Mouse (Mus musculus) yolk sac, embryonic 10.5 days (tissue): ENCODE results near the gene Zfand3.

Experiments used
- DNase-seq: peaks from one replicate; pipeline ENCODE4 v3.0.0-alpha.2; 2017; ENCODE audit warnings: low spot score

Gene Zfand3

DNA sequence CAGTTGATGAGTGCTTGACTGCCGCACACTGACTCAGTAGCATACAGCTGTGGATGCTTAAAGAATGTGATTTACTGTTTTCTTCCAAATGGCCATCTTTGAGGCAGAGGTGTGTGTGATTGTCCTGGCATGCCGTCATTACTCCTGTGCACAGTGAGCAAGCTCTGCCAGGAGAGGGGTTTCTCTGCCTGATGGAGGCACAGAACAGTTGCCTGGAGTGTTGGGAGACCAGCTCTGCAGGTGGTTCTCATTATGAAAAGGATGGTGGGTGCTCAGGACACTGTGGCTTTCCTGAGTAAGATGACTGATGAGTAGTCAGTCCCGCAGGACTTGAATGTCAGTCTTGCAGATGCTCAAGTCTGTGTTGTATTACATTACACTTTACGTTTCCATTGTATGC is 149.6 kb downstream of the Zfand3 start:
- no peak for DNase-seq

DNA sequence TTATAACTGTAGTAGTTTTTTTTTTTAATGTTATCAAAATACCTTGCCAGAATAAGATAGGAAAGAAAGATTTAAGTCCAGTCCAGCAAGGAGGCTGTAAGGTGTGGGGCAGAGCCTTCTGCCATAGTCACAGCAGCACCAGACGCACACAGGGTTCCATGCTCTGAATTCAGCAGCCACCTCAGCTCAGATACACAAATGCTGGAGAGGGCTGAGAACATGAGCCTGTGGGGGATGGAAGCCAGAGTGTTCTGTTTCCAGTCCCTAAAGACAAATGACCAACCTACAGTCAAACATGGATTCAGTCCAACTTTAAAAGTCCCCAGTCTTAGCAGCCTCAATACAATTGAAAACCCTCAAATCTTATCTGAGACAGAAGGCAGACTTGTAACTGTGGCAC is 150.3 kb downstream of the Zfand3 start:
- DNase-seq = no peak

DNA sequence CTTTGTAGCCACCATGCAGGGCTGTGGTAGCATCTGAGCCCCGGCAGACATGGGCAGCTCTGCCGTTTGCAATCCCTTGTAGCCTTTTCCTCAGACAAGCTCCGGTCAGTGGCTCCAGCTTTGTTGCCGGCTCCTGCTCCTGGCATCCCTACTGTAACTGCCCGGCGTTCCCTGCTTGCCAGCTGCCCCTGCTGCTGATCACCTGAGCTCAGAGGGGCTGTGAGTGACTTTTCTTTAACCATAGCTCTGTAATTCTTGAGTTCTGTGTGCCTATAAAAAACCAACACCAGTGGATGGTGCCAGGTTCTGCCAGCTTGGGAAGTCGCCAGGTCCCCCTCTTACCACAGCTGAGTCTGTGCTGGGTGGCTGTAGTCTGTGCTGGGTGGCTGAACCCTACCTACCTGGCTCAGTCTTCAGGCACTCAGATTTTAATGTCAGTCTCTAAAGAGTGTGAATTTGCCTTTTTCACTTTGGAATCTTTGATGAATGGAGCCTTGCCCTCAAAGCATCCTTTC is 150.9 kb downstream of the Zfand3 start:
- DNase-seq = no peak

DNA sequence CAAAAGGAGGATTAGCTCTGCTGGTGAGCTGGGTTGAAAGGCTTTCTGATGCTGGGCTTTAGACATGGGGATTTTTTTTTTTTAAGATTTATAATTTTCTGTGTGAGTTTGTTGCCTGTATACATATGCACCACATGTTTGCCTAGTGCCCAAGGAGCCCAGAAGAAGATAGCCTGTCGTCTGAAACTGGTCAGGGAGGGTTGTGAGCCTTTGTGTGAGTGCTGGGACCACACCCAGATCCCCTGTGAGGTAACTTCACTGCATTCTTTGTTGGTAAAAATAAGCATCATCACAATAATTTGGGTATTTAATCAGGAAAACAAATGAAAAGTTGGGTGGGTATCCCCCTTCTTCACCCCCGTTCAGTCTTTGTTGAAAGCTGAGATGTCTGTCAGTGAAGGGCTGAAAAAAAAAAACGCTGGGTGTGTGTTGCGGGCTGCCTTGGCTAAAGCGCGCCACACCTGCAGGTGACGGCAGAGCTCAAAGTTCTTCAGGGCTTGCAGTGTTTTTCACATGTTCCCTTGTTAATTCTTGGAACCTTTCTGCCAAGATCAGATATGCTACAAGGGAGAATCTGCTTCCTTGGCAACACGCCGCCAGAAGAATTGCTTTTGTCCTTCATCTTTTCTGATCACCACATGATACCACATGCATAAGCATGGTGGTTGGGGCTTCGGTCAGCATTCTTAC is 154.0 kb downstream of the Zfand3 start:
- peak; percentile 26 for DNase-seq

DNA sequence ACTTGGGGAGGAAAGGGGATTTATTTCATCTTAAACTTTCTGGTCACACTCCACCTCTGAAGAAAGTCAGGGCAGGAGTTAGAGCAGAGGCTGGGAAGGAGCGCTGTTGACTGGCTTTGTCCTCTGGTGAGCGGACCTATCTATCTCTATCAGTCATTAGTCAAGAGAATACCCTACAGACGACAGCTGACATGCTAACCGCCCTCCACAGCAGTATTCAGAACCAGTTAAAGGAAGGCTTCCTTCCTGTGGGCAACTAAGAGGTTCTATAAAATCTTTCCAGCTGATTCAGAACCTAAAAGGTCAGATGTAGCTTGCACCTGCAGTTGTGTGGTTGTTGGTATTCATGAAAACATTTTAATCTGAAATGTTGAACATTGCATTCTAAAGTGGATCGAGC is 154.8 kb downstream of the Zfand3 start:
- no peak for DNase-seq

DNA sequence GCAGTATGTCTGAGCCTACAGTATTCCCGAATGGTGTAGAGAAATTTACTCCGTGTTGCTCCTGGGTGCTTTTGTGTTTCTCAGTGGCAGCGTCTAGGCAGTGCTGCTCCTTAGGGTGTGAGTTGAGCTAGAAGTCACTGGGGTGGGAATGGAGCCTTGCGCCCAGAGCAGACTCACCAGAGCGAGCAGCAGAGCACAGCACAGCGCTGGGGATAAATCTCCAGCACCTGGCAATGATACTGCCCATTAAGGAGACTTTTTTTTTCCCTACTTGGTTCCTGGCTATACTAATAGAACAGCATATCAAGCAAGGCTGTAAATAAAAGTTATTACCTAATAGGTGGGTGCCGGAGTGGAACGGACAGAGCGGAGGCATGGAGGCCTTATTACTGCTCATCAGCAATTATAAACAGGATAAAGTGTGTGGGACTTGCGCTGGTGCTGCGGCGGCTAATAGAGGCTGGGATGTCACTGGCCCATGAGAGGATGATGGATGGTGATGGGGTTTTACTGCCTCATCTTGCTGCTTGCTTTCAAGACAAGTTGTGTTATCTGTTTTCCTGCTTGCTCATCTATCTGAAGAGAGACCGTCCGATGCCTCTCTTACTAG is 156.4 kb downstream of the Zfand3 start:
- DNase-seq = no peak

DNA sequence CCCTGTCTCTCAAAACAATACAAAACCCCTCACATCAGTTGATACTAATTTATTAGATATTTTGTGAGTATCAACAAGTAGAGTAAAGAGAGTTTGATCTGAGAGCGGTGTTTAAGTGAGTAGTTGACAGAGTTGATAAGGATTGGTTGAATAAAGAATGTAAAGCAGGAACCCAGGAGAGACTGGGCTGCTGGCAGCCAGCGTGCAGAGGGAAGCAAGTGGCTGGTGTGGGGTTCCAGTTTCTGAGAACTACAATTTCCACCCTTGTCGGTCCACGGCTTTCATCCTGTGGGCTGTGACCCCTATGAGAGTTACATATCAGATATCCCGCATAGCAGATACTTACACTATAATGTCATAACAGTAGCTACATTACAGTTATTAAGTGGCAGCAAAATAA is 158.4 kb downstream of the Zfand3 start:
- no peak for DNase-seq

DNA sequence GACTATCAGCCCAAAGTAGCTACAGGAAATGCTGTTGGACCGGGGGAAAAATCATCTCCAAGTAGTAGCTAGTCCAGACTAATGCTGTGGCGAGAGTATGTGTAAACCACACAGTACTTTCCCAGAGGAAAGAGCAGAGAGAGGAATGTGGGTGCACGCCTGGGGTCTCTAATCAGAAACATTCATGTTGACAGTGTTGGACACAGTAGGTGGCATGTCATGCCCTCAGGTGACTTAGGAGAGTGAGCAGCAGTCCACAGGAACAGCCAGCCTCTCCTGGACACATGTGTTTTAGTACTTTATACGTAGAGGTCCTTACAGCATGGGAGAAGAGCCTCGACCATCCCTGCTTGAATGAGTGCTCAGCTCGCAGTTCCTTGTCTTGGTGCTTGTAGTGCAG is 159.3 kb downstream of the Zfand3 start:
- no peak for DNase-seq

DNA sequence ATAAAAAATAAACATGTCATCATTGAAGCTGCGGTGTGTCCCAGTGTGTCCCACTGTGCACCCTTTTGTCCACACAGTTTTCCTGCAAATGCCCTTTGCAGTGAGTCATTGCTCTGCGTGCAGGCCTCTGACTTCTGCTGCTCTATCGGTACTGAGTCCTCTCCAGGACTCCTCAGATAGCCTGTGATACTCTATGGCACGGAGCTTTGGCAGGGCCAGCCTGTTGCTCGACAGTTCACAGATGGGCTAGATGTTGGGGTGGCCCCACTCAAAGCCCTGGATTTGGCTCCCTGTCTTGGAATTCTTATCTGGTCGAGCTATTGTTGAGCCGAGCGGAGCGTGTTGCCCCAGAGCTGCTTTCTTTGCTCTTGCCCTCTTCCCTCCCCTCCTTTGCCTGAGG is 160.3 kb downstream of the Zfand3 start:
- DNase-seq = no peak

DNA sequence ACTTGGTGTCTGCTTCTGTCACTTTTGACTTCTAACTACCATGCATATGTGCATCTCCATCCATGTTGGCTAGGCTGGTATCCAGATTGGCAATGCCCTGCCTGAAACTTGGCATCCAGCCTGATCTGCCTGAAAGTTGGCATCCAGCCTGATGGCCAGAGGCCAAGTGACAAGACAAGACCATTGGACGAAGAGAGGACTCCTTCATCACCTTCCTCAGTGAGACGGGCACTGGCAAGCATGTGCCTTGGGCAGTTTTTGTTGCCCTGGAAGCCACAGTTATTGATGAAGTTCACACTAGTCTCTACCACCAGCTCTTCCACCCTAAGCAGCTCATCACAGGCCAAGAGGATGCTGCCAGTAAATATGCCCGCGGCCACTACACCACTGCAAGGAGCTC is 172.9 kb downstream of the Zfand3 start:
- no peak for DNase-seq

DNA sequence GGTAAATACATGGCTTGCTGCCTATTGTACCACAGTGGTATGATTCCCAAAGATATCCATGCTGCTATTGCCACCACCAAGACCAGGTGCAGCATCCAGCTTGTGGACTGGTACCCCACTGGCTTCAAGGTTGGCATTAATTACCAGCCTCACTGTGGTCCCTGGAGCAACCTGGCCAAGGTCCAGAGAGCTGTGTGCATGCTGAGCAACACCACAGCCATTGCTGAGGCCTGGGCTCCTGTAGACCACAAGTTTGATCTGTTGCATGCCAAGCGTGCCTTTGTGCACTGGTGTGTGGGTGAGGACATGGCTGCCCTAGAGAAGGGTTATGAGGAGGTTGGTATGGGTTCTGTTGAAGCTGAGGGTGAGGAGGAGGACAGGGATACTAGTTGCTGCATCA is 173.9 kb downstream of the Zfand3 start:
- no peak for DNase-seq

DNA sequence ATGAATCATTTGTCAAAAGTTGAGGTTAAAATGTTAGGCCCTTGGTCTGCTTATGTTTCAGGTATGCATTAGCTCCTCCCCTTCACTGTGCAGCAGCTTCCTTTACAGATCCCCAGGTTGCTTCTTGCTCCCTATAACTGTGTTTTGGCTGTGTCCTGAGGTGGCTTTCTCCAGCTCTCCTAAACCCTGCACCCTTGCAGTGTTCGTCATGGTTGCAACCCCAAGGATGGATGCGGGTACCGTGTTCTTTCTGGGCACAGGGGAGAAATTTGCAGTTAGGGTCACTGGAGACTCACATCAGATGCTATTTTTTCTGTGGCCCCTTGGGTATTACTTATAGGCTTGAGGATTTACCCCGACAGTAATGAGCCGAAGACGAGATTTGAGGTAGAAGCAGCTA is 175.7 kb downstream of the Zfand3 start:
- DNase-seq = no peak

DNA sequence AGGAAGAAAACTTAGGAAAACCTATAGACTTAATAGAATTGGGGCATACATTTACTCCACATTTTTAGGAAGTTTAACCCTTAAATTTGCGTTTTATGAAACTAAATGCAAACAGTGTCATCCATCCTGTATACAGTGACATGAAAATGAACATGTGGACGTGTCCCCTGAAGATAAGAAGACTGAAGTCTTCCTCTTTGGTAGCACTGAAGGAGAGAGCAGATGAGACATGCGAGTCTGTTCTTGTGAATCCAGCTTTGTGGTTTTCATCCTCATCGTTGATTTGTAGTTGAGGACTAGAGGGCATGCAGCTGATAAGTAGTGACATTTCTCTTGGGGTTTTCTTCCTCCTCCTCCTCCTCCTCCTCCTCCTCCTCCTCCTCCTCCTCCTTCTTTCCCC is 177.0 kb downstream of the Zfand3 start:
- no peak for DNase-seq

DNA sequence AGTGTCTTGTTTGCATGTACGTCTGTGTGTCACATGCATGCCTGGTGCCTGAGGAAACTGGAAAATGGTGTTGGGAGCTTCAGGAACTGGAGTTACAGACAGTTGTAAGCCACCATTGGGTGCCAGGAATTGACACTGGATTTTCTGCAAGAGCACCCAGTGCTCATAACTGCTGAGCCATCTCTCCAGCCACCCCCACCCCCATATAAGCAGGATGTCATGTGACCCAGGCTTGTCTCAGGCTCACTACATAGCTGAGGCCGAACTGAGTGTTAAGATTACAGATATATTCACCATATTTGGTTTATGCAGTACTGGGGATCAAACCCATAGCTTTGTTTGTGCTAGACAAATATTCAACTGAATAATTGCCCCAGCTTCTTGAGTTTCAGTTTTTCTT is 177.5 kb downstream of the Zfand3 start:
- DNase-seq = no peak

DNA sequence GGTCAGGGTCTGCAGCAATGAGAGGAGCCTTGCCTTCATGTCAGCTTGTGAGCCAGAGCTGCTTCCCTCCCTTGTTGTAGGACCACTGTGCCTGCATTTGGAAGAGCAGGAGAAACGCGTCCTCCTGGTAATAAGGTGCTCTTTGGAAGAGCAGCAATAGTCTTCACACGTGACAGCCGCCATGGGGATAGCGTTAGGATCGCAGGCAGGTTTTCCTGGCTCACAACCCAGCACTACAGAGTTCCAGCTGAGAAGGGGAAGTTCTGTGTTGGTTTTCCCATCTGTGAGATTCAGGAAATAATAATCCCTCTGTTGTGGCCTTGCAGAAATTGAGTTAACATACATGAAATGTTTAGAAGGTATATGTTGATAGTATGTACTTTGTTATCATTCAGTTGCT is 179.0 kb downstream of the Zfand3 start:
- DNase-seq = no peak

DNA sequence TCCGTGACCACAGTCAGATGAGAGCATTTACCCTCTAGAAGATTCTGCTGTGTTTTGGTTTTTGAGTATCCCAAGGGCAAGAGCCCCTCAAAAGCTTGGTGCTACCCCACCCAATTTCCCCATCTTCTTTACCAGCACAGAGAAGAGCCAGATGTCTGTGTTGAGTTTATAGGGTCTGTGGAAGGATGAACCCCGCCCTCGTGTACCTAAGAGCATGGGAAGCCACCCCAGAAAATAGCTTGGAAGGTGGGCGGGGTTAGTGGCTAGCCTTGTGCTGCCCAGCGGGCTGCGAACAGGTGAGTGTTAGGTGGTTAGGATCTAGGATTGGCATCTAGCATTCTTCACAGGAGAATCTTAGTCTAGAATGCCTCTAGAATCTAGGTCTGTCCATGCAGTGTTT is 182.6 kb downstream of the Zfand3 start:
- DNase-seq = no peak

DNA sequence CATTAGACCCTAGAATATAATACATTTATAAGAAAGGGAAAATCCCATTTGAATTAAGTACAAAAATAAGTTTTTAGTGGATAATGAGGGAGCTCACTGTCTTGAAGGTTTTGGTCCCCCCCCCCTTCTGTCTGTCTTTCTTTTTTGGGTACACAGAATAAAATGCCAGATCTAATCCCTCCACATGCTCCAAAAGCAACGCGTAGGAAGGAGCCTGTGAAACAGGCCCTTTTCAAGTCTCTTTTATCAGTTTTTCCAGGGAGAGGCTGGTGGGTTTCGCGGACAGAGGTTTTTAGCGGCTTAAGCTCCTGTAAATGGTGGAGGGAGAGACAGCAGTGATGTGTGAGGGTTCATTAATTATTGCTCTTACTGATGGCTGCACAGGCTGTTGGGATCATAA is 183.0 kb downstream of the Zfand3 start:
- no peak for DNase-seq

DNA sequence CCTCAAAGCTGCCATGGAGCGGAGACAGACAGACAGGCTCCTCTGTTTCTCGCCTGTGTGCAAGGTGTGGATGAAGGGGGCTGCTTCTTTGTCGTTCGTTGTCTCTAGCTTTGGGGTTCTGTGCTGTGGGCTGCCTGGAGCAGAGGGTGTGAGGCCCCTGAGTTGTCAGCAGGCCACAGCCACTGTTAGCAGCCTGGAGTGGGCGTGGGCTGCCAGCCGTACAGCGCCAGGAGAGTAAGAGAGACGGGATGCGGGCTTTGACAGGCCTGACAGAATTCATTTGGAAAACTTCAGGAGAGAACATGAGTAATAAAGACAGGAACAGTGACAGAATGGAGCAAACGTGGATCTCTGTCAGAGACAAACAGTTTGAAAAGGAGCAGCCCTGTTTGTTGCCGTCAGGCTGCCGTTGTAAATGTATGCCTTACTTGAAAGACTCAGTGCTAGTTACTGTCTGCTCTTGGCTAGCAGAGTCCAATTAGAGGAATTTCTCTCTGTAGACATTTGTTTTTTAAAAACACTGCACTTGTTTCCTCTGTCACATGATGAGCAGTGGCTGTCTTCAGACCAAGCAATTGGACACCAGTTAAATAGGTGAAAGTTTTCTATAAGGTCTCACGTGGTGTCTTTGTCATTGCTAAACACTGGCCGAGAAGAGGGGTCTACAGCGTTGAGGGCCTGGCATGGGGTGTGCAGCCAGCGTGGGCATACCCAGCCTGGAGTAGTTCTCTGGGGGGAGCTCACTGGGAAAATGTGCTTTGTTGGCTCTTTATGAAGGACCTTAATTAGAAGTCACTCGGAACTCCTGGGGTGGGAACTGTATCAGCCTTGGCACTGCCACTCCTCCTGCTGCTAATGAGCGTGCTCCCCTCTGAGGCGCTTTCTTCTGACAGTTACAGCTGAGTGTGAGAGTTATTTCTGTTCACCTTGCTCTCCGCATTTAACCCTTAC is 183.8 kb downstream of the Zfand3 start:
- DNase-seq = no peak

DNA sequence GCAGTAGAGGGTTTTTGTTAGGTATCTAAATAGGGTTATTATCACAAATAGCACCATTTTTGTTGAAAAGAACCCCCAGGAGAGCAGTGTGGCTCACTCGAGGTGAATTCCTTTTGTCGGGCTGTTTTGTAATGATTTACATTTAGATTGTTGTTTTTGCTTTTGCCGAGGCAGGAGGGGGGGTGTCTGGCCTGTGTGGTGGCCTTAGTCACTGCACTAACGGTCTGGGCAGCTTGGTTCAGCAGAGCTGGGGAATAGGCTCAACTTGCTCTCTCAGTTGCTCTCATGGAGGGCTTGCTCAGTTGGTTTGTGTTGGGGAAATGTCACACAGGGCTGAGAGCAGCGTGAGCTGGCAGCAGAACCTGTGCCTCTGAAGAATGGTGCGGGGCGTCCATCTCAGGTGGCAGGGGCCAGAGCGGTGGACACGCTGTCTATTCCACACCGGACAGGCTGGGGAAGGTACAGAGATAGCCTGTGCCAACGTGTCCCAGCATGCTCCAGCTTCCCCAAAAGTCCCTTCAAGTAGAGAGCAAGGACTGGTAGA is 186.6 kb downstream of the Zfand3 start:
- no peak for DNase-seq

DNA sequence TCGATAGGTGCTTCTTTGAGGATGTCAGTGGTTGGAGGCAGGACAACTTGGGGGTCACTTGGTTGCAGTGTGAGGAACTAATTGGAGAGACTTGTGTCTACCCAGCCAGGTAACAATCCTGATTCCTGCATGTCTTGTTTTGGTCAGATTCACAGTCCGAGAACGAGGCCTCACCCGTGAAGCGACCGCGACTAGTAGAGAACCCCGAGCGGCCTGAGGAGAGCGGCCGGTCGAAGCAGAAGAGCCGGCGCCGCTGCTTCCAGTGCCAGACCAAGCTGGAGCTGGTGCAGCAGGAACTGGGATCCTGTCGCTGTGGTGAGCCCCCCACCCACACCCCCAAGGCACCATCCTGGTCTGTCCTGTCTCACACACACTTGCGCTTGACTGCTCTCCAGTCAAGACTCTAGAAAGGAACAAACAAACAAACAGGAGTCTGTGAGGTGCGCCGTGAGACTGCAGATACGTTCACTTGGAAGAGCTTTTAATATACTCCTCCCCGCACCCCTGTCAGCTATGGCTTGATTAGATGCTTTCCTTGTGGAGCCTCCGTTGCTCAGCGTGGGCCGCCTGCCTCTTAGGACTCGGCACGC is 188.0 kb downstream of the Zfand3 start:
- no peak for DNase-seq

DNA sequence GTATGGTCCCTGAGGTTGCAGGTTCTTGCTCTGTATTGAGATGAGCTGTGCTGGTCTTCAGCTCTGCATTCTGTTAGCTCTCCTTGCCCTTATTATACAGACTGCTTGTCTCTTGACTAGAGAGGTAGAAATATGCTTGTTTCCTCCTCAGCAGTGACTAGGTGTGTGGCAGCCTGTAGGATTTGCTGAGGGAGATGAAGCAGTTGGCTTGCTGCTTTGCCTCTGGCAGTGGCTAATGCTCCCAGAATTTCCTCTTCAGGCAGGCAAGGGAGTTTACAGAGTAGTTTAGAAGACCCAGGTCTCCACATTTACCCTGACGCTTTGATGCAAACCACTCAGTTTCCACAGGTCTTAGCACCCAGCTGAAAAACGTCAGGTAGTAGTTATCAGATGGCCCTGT is 189.1 kb downstream of the Zfand3 start:
- DNase-seq = no peak

DNA sequence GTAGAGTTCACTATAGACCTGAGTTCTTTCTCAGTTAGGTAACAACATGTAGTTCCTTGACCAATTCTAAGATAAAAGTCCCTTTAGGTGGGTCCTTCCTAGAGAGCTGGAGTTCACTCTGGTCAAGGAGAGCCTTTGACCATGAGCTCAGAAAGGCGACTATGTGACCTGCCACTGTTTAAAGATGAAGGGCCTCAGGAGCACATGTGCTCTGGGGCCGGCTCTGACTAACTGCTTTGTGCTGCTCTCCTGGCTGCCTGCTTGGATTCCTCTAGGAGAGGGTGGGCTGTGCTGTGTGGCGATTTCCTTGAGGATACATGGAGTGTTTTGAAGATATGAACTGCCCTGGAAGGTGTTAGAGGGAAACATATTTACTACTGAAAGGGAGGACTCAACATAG is 189.6 kb downstream of the Zfand3 start:
- DNase-seq = no peak
